Mouse (Mus musculus) hindbrain, embryonic 12.5 days (tissue): ENCODE data around the gene Actr1a. TPM values are rescaled to one million over a fixed set of nuclear protein-coding genes. Genes with fewer than 3 reads are reported as not detected.

ENCODE experiments used
- ATAC-seq: fragments of 200-750 bp; cut with Nextera tagmentation; 2 replicates; pipeline ENCODE4 v1.8.0; 2017; ENCODE audit warnings: moderate TSS enrichment; ENCODE audit not compliant: low FRiP score
- H3K27ac ChIP-seq: fragments of 300-500 bp; sonication (generic); 2 replicates; pipeline ENCODE4 v1.5.1; 2016; ENCODE audit warnings: mild to moderate bottlenecking
- H3K27me3 ChIP-seq: fragments of 300-500 bp; sonication (generic); 2 replicates; pipeline ENCODE4 v1.6.1; 2016; ENCODE audit warnings: mild to moderate bottlenecking
- H3K36me3 ChIP-seq: fragments of 300-500 bp; sonication (generic); 2 replicates; pipeline ENCODE4 v1.6.1; 2016; ENCODE audit warnings: mild to moderate bottlenecking
- H3K4me1 ChIP-seq: fragments of 300-500 bp; sonication (generic); 2 replicates; pipeline ENCODE4 v1.6.1; 2016
- H3K4me2 ChIP-seq: fragments of 300-500 bp; sonication (generic); replicated peaks from 2 replicates; pipeline ENCODE4 v1.6.1; 2016; ENCODE audit warnings: mild to moderate bottlenecking
- H3K4me3 ChIP-seq: fragments of 300-500 bp; sonication (generic); 2 replicates; pipeline ENCODE4 v1.5.1; 2016; ENCODE audit warnings: mild to moderate bottlenecking
- H3K9ac ChIP-seq: fragments of 300-500 bp; sonication (generic); 2 replicates; pipeline ENCODE4 v1.6.1; 2016; ENCODE audit warnings: mild to moderate bottlenecking, moderate library complexity
- H3K9me3 ChIP-seq: fragments of 300-500 bp; sonication (generic); replicated peaks from 2 replicates; pipeline ENCODE4 v1.6.1; 2016; ENCODE audit warnings: mild to moderate bottlenecking
- WGBS: fragments of 180-500 bp; shearing (Covaris S2); methylation state at CpG from one replicate; pipeline ENCODE4 v1.1.7; 2016; 5-methylcytosine and 5-hydroxymethylcytosine counted together
- polyA plus RNA-seq: library from polyadenylated mRNA; unstranded; fragments of >200 nt; fragmentation: Nextera tagmentation; extraction: Ambion mirVana; gene quantifications from 2 replicates; pipeline ENCODE4 v1.2.1, GENCODE M21; 2016

The Actr1a gene
- polyA plus RNA-seq, 1 experiment from 2014 or later = 240 TPM

- Histone ChIP-seq H3K4me2 (peak overlapping the region; percentile 86), H3K9ac (0 out of 2 replicates have a peak overlapping the region, but pooled peaks have one; percentile 35), H3K27ac (no peak overlapping the region), H3K4me1 (peaks cover 40% of the 10 kb centered on the region), H3K4me3 (peak overlapping the region; percentile 86; the same call in 1 of the 2 replicates), H3K9me3 (no peaks in the 10 kb centered on the region), H3K27me3 (no peaks in the 10 kb centered on the region), H3K36me3 (peaks cover 18% of the 10 kb centered on the region)
- 37% methylated on average over 3 of the region's 3 CpGs for WGBS
- no peak for ATAC-seq
These were observed 2.9 kb upstream of the Actr1a start for GRCm38 (mm10) chr19:46398401-46398800.

DNA sequence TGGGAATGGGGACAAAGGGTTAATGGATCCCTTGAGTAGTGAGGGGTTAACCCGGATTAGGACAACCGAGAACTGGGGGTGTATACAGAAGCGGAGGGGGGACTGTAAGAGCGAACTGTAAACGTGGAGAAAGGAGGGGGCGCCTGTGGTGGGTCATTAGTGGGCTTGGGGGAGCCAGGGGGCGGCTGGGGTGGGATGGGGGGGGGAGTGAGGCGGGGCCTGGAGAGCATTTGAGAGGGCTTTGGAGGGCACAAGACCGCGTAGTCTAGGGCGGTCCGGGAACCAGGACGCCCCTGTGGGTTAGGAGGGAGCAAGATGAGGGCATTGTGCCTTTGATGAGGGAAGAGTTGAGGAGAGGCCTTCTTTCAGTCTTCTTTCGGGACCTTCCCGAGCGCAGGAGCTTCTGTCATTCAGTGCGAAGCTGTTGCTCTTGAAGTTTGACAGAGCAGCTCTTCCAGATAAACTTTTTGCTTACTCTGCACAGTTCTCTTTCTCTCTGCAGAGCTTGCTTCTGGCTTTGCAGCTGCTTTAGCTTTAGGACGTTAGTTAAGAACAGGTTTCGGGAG, 2.0 kb upstream of the Actr1a start:
- H3K27me3 ChIP-seq = no peaks in the 10 kb centered on the region
- peak overlapping the region; percentile 86 for H3K4me2 ChIP-seq
- WGBS = 2% methylated on average over 19 of the region's 19 CpGs
- peaks cover 42% of the 10 kb centered on the region for H3K4me1 ChIP-seq
- no peak for ATAC-seq
- peak overlapping the region; percentile 85 for H3K9ac ChIP-seq
- no peaks in the 10 kb centered on the region for H3K9me3 ChIP-seq
- H3K36me3 ChIP-seq = peaks cover 9% of the 10 kb centered on the region
- peak overlapping the region; percentile 87; the same call in 1 of the 2 replicates for H3K27ac ChIP-seq
- peak overlapping the region; percentile 86 for H3K4me3 ChIP-seq

GRCm38 (mm10) chr19:46396686-46397435, 1.3 kb upstream of the Actr1a start, which contains the start of gene Sufu:
Sufu (plus strand) TSS chr19:46396896.
- H3K4me1 ChIP-seq = peaks cover 42% of the 10 kb centered on the region
- WGBS = under 1% methylated on average over 57 of the region's 57 CpGs

DNA sequence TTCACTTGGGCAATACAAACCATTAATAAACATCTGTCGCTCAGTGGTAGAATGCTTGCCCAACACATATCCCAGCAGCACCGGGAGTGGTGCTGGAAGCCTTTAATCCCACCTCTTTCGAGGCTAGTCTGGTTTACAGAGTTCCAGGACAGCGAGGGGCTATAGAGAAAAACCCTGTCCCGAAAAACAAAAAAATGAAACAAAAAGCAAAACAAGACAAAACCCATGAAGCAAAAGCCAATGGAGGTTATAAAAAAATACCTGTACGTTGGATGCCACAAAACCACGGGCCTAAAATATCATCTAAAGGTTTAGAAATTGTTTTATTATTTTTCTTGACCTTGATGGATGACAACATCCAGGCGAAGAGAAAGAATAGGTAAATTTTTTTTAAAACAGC, 561 bp upstream of the Actr1a start:
- ATAC-seq = no peak
- 15% methylated on average over 8 of the region's 8 CpGs for WGBS
- no peaks in the 10 kb centered on the region for H3K9me3 ChIP-seq
- peaks cover 5% of the 10 kb centered on the region for H3K36me3 ChIP-seq
- H3K4me1 ChIP-seq = peaks cover 42% of the 10 kb centered on the region
- H3K4me3 ChIP-seq = peak overlapping the region; percentile 67
- H3K4me2 ChIP-seq = peak overlapping the region; percentile 52
- no peak overlapping the region for H3K9ac ChIP-seq
- H3K27ac ChIP-seq = 0 out of 2 replicates have a peak overlapping the region, but pooled peaks have one; percentile 74
- H3K27me3 ChIP-seq = no peaks in the 10 kb centered on the region

More at GRCm38 (mm10) chr19:46396686-46397435, 1.3 kb upstream of the Actr1a start, which contains the start of gene Sufu:
- Histone ChIP-seq H3K27ac (peak within 1 kb of the TSS; percentile 87), H3K27me3 (no peaks in the 10 kb centered on the region), H3K4me2 (peak within 1 kb of the TSS; percentile 86), H3K4me3 (peak within 1 kb of the TSS; percentile 86), H3K36me3 (peaks cover 9% of the 10 kb centered on the region), H3K9me3 (no peaks in the 10 kb centered on the region), H3K9ac (peak within 1 kb of the TSS; percentile 85)
- peak; percentile 90 for ATAC-seq

- Histone ChIP-seq H3K27ac (no peak overlapping the region), H3K4me3 (peak overlapping the region; percentile 67)
- WGBS = 12% methylated on average over 10 of the region's 10 CpGs
These were observed 838 bp downstream of the Actr1a start for GRCm38 (mm10) chr19:46394712-46395108.

DNA sequence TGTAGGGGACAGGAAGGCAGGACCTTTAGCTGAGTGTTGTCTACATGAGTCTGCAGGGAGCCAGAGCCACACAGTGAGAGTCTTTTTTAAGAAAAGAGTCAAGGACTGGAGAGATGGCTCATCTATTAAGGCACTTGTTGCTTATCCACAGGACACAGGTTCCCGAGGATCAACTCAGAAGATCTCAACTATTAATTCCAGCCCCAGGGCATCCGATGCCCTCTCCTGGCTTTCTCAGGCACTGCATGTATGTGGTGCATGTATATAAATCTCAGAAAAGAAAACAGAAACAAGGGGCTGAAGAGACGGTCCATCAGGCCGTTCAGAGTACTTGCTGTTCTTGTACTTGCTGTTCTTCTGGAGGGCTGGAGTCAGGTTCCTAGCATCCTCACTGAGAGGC, 3.5 kb downstream of the Actr1a start:
- Histone ChIP-seq H3K4me2 (no peak overlapping the region), H3K9me3 (no peaks in the 10 kb centered on the region), H3K4me3 (no peak overlapping the region), H3K9ac (no peak overlapping the region), H3K4me1 (peaks cover 21% of the 10 kb centered on the region), H3K36me3 (peaks cover 7% of the 10 kb centered on the region; the same call in 1 of the 2 replicates), H3K27me3 (no peaks in the 10 kb centered on the region), H3K27ac (no peak overlapping the region)
- no peak for ATAC-seq
- whole genome bisulfite sequencing = 43% methylated on average over 4 of the region's 4 CpGs

More at GRCm38 (mm10) chr19:46394712-46395108, 838 bp downstream of the Actr1a start:
- H3K9ac ChIP-seq = peak overlapping the region; percentile 70
- H3K4me1 ChIP-seq = peaks cover 40% of the 10 kb centered on the region
- H3K4me2 ChIP-seq = peak overlapping the region; percentile 94
- H3K27me3 ChIP-seq = no peaks in the 10 kb centered on the region
- no peaks in the 10 kb centered on the region for H3K9me3 ChIP-seq
- no peak for ATAC-seq
- no peaks in the 10 kb centered on the region for H3K36me3 ChIP-seq

- H3K4me3 ChIP-seq = no peak overlapping the region
- no peak overlapping the region for H3K9ac ChIP-seq
- H3K4me2 ChIP-seq = no peak overlapping the region
- H3K4me1 ChIP-seq = peaks cover 16% of the 10 kb centered on the region
- ATAC-seq = no peak
- WGBS = 81% methylated on average over 5 of the region's 5 CpGs
- H3K9me3 ChIP-seq = no peaks in the 10 kb centered on the region
- H3K36me3 ChIP-seq = peaks cover 24% of the 10 kb centered on the region
- no peaks in the 10 kb centered on the region for H3K27me3 ChIP-seq
- H3K27ac ChIP-seq = no peak overlapping the region
These were observed 5.7 kb downstream of the Actr1a start for GRCm38 (mm10) chr19:46389872-46390271.

DNA sequence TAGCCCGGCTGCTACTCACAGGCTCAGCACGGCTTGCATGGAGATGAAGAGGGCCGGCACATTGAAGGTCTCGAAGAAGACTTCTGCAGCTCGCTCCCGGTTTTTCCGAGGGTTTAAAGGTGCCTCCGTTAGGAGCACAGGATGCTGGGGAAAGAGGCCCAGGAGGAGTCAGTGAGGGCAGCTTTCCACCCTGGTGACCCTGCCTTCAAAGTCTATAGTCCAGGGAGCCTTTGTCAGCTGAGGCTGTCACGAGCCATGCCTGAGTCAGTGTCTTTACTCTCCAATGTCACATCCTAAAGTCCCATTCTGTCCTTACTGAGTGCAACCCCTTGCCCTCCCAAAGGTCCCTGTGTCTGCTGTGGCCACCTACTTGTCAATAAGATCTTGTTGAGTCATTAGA, 13.3 kb downstream of the Actr1a start:
- no peak overlapping the region for H3K9ac ChIP-seq
- H3K9me3 ChIP-seq = no peaks in the 10 kb centered on the region
- WGBS = 93% methylated on average over 9 of the region's 9 CpGs
- peaks cover 92% of the 10 kb centered on the region for H3K36me3 ChIP-seq
- no peak overlapping the region for H3K27ac ChIP-seq
- H3K4me1 ChIP-seq = no peaks in the 10 kb centered on the region
- H3K27me3 ChIP-seq = no peaks in the 10 kb centered on the region
- ATAC-seq = no peak
- no peak overlapping the region for H3K4me3 ChIP-seq
- H3K4me2 ChIP-seq = no peak overlapping the region

DNA sequence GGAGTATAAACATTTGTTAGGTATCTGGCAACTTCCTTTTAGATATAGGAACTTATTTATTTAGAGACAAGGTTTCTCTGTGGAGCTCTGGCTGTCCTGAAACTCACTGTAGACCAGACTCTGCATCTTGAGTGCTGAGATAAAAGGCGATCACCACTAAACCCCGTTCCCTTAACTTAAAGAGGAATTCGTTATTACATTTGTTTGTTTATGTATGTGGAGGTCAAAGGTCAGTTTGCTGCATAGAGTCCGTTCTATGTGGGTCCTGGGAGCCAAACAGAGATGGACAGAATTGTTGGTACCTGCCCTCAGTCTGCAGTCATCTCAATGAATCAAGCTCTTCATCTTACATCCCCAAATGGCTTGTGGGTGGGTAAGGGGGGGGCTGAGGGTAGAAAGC, 19.7 kb downstream of the Actr1a start:
- Histone ChIP-seq H3K4me1 (no peaks in the 10 kb centered on the region), H3K9me3 (no peaks in the 10 kb centered on the region), H3K9ac (no peak overlapping the region), H3K27ac (peak overlapping the region; percentile 23; the same call in 1 of the 2 replicates), H3K27me3 (no peaks in the 10 kb centered on the region), H3K4me2 (no peak overlapping the region), H3K36me3 (peaks cover 50% of the 10 kb centered on the region), H3K4me3 (no peak overlapping the region)
- WGBS = 58% methylated on average over 4 of the region's 4 CpGs
- no peak for ATAC-seq

DNA sequence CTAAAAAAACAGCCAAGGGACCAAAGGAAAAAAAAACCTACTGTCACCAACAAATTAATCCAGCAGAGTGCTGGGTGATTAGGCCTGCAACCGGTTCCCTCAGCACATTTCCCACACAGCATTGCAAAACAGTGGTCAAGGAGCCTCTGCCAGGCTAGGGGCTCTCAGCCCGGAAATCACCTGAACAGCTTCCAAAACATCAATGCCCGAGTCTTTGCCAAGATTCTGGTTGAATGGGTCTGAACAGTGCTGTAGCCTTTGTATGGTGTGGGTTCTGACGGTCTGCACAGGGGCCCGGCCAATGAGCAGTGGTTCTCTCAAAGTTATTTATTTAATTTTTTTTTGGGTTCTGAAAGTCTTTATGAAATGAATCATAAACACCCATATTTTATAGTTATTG, 20.1 kb downstream of the Actr1a start:
- Histone ChIP-seq H3K27me3 (no peaks in the 10 kb centered on the region), H3K9me3 (no peaks in the 10 kb centered on the region), H3K4me2 (no peak overlapping the region), H3K27ac (no peak overlapping the region), H3K36me3 (peaks cover 46% of the 10 kb centered on the region), H3K9ac (no peak overlapping the region), H3K4me3 (no peak overlapping the region), H3K4me1 (no peaks in the 10 kb centered on the region)
- ATAC-seq = no peak; the same call in 1 of the 2 replicates
- WGBS = 68% methylated on average over 5 of the region's 5 CpGs

GRCm38 (mm10) chr19:46374477-46375088, 21.0 kb downstream of the Actr1a start:
- Histone ChIP-seq H3K4me2 (no peak overlapping the region), H3K9ac (no peak overlapping the region), H3K4me1 (no peaks in the 10 kb centered on the region), H3K27me3 (no peaks in the 10 kb centered on the region), H3K27ac (no peak overlapping the region; the same call in 1 of the 2 replicates), H3K36me3 (peaks cover 36% of the 10 kb centered on the region), H3K4me3 (no peak overlapping the region), H3K9me3 (no peaks in the 10 kb centered on the region)
- ATAC-seq = 0 out of 2 replicates have a peak, but pooled peaks have one; percentile 30
- 46% methylated on average over 21 of the region's 21 CpGs for WGBS

GRCm38 (mm10) chr19:46369204-46369603, 26.3 kb downstream of the Actr1a start:
- 25% methylated on average over 4 of the region's 4 CpGs for WGBS
- no peak overlapping the region for H3K4me2 ChIP-seq
- no peak overlapping the region for H3K4me3 ChIP-seq
- H3K27ac ChIP-seq = no peak overlapping the region
- H3K36me3 ChIP-seq = no peaks in the 10 kb centered on the region
- ATAC-seq = no peak
- H3K4me1 ChIP-seq = no peaks in the 10 kb centered on the region
- H3K27me3 ChIP-seq = no peaks in the 10 kb centered on the region
- H3K9me3 ChIP-seq = no peaks in the 10 kb centered on the region
- H3K9ac ChIP-seq = no peak overlapping the region
